Mouse (Mus musculus): ENCODE results near the gene Lrrc72. TPM values are rescaled to one million over a fixed set of nuclear protein-coding genes. Genes with fewer than 3 reads are reported as not detected.

Gene Lrrc72
- total and polyA plus RNA-seq, 3 experiments: not detected

- no peak for DNase-seq (ENCODE audit: low spot score)
- H3K27me3 ChIP-seq (ENCODE audit: insufficient read depth, low read length): no peaks in the 10 kb centered on the region
- H3K4me3 ChIP-seq (ENCODE audit: low read depth, low read length): no peak overlapping the region
- ATAC-seq (ENCODE audit: extremely low read depth, insufficient number of reproducible peaks, low FRiP score, poor library complexity, severe bottlenecking): no peak
- no peaks in the 10 kb centered on the region for H3K9me3 ChIP-seq (replicated peaks)
- H3K36me3 ChIP-seq (replicated peaks): peaks cover 86% of the 10 kb centered on the region
- no peak for TF ChIP-seq CTCF (IDR thresholded peaks at IDR 0.05; ENCODE audit: low read depth, low read length)
- no peak for TF ChIP-seq GATA2 (IDR thresholded peaks at IDR 0.05; ENCODE audit: borderline replicate concordance, low read depth, low read length)
- TF ChIP-seq TAL1 (conservative IDR thresholded peaks at IDR 0.05; ENCODE audit: low read depth, low read length): no peak
- TF ChIP-seq POLR2AphosphoS5 (IDR thresholded peaks at IDR 0.05; ENCODE audit: insufficient replicate concordance, low read depth, low read length): no peak
- no peak for TF ChIP-seq GATA1 (IDR thresholded peaks at IDR 0.05; ENCODE audit: borderline replicate concordance, low read length)
- peaks cover 11% of the 10 kb centered on the region for H3K4me1 ChIP-seq (ENCODE audit: insufficient read depth, low read depth, low read length)
Measured at GRCm38 (mm10) chr12:36187081-36187480, 66.1 kb downstream of the Lrrc72 start.

- no peak for ATAC-seq (ENCODE audit: extremely low read depth, insufficient number of reproducible peaks, low FRiP score, poor library complexity, severe bottlenecking)
- Histone ChIP-seq H3K4me1 (ENCODE audit: insufficient read depth, low read depth, low read length) (no peaks in the 10 kb centered on the region), H3K9me3 (replicated peaks) (no peaks in the 10 kb centered on the region), H3K36me3 (replicated peaks) (peaks cover 74% of the 10 kb centered on the region), H3K4me3 (ENCODE audit: low read depth, low read length) (no peak overlapping the region), H3K27me3 (ENCODE audit: insufficient read depth, low read length) (no peaks in the 10 kb centered on the region)
- no peak for TF ChIP-seq CTCF (IDR thresholded peaks at IDR 0.05; ENCODE audit: low read depth, low read length)
- TF ChIP-seq TAL1 (conservative IDR thresholded peaks at IDR 0.05; ENCODE audit: low read depth, low read length): no peak
- TF ChIP-seq GATA1 (IDR thresholded peaks at IDR 0.05; ENCODE audit: borderline replicate concordance, low read length): no peak
- TF ChIP-seq POLR2AphosphoS5 (IDR thresholded peaks at IDR 0.05; ENCODE audit: insufficient replicate concordance, low read depth, low read length): no peak
- TF ChIP-seq GATA2 (IDR thresholded peaks at IDR 0.05; ENCODE audit: borderline replicate concordance, low read depth, low read length): no peak
- no peak for DNase-seq (ENCODE audit: low spot score)
Measured at GRCm38 (mm10) chr12:36182570-36182969, 70.6 kb downstream of the Lrrc72 start.

GRCm38 (mm10) chr12:36177227-36177626, 76.0 kb downstream of the Lrrc72 start:
- Histone ChIP-seq H3K9me3 (replicated peaks) (no peaks in the 10 kb centered on the region), H3K4me1 (ENCODE audit: insufficient read depth, low read depth, low read length) (no peaks in the 10 kb centered on the region), H3K27me3 (ENCODE audit: insufficient read depth, low read length) (no peaks in the 10 kb centered on the region), H3K4me3 (ENCODE audit: low read depth, low read length) (no peak overlapping the region), H3K36me3 (replicated peaks) (peaks cover 73% of the 10 kb centered on the region)
- no peak for TF ChIP-seq GATA2 (IDR thresholded peaks at IDR 0.05; ENCODE audit: borderline replicate concordance, low read depth, low read length)
- no peak for TF ChIP-seq TAL1 (conservative IDR thresholded peaks at IDR 0.05; ENCODE audit: low read depth, low read length)
- TF ChIP-seq GATA1 (IDR thresholded peaks at IDR 0.05; ENCODE audit: borderline replicate concordance, low read length): no peak
- TF ChIP-seq POLR2AphosphoS5 (IDR thresholded peaks at IDR 0.05; ENCODE audit: insufficient replicate concordance, low read depth, low read length): no peak
- ATAC-seq (ENCODE audit: extremely low read depth, insufficient number of reproducible peaks, low FRiP score, poor library complexity, severe bottlenecking) (no peak), DNase-seq (ENCODE audit: low spot score) (no peak)

GRCm38 (mm10) chr12:36165299-36165698, 87.9 kb downstream of the Lrrc72 start:
- H3K4me1 ChIP-seq (ENCODE audit: insufficient read depth, low read depth, low read length): peaks cover 11% of the 10 kb centered on the region; the same call in 1 of the 2 replicates
- ATAC-seq (ENCODE audit: extremely low read depth, insufficient number of reproducible peaks, low FRiP score, poor library complexity, severe bottlenecking): no peak
- H3K27me3 ChIP-seq (ENCODE audit: insufficient read depth, low read length): no peaks in the 10 kb centered on the region
- peaks cover 64% of the 10 kb centered on the region for H3K36me3 ChIP-seq (replicated peaks)
- DNase-seq (ENCODE audit: low spot score): no peak
- H3K9me3 ChIP-seq (replicated peaks): no peaks in the 10 kb centered on the region
- TF ChIP-seq POLR2AphosphoS5 (IDR thresholded peaks at IDR 0.05; ENCODE audit: insufficient replicate concordance, low read depth, low read length) (no peak), GATA1 (IDR thresholded peaks at IDR 0.05; ENCODE audit: borderline replicate concordance, low read length) (no peak)
- H3K4me3 ChIP-seq (ENCODE audit: low read depth, low read length): no peak overlapping the region

GRCm38 (mm10) chr12:36164126-36164791, 88.9 kb downstream of the Lrrc72 start:
- Histone ChIP-seq H3K27me3 (ENCODE audit: insufficient read depth, low read length) (no peaks in the 10 kb centered on the region), H3K4me1 (ENCODE audit: insufficient read depth, low read depth, low read length) (peaks cover 16% of the 10 kb centered on the region), H3K4me3 (ENCODE audit: low read depth, low read length) (no peak overlapping the region), H3K9me3 (replicated peaks) (no peaks in the 10 kb centered on the region), H3K36me3 (replicated peaks) (peaks cover 61% of the 10 kb centered on the region)
- no peak for ATAC-seq (ENCODE audit: extremely low read depth, insufficient number of reproducible peaks, low FRiP score, poor library complexity, severe bottlenecking)
- no peak for DNase-seq (ENCODE audit: low spot score)
- TF ChIP-seq POLR2AphosphoS5 (IDR thresholded peaks at IDR 0.05; ENCODE audit: insufficient replicate concordance, low read depth, low read length): no peak
- TF ChIP-seq TAL1 (conservative IDR thresholded peaks at IDR 0.05; ENCODE audit: low read depth, low read length): no peak
- TF ChIP-seq GATA1 (IDR thresholded peaks at IDR 0.05; ENCODE audit: borderline replicate concordance, low read length): no peak
- no peak for TF ChIP-seq CTCF (IDR thresholded peaks at IDR 0.05; ENCODE audit: low read depth, low read length)

Other genes starting within 250 kb of the Lrrc72 start
- not detected in 2 replicates for gene Tspan13, start 210.9 kb downstream of the Lrrc72 start, total RNA-seq (2014; fragmentation: Nextera tagmentation)
- 0.12 TPM in 1 of 2 replicates, not detected in the other for gene Tspan13, start 210.9 kb downstream of the Lrrc72 start, total RNA-seq (2017)
- 0.08 TPM in 1 of 2 replicates, not detected in the other for gene Tspan13, start 210.9 kb downstream of the Lrrc72 start, polyA plus RNA-seq (2012)
- 41.8 and 49.1 TPM in 2 replicates for gene Ankmy2, start 96.3 kb downstream of the Lrrc72 start, total RNA-seq (2014; fragmentation: Nextera tagmentation)
- 44.1 and 49.6 TPM in 2 replicates for gene Ankmy2, start 96.3 kb downstream of the Lrrc72 start, total RNA-seq (2017)
- gene Ankmy2, start 96.3 kb downstream of the Lrrc72 start, polyA plus RNA-seq (2012): 2.5 and 2.7 TPM in 2 replicates
- 134 and 138 TPM in 2 replicates for gene Bzw2, start 95.3 kb downstream of the Lrrc72 start, total RNA-seq (2014; fragmentation: Nextera tagmentation)
- 129 and 140 TPM in 2 replicates for gene Bzw2, start 95.3 kb downstream of the Lrrc72 start, total RNA-seq (2017)
- 17.6 and 23.8 TPM in 2 replicates for gene Bzw2, start 95.3 kb downstream of the Lrrc72 start, polyA plus RNA-seq (2012)
- gene Sostdc1, start 60.7 kb upstream of the Lrrc72 start, total RNA-seq (2014; fragmentation: Nextera tagmentation): not detected in 2 replicates
- not detected in 2 replicates for gene Sostdc1, start 60.7 kb upstream of the Lrrc72 start, total RNA-seq (2017)
- gene Sostdc1, start 60.7 kb upstream of the Lrrc72 start, polyA plus RNA-seq (2012): not detected in 2 replicates
- 4.7 and 7.2 TPM in 2 replicates for gene Ispd, start 128.1 kb upstream of the Lrrc72 start, total RNA-seq (2014; fragmentation: Nextera tagmentation)
- 6.2 and 10.2 TPM in 2 replicates for gene Ispd, start 128.1 kb upstream of the Lrrc72 start, total RNA-seq (2017)
- gene Ispd, start 128.1 kb upstream of the Lrrc72 start, polyA plus RNA-seq (2012): 1.5 and 1.9 TPM in 2 replicates
- 1.4 and 2.2 TPM in 2 replicates for gene D630036H23Rik, start 128.8 kb upstream of the Lrrc72 start, total RNA-seq (2014; fragmentation: Nextera tagmentation)
- gene D630036H23Rik, start 128.8 kb upstream of the Lrrc72 start, total RNA-seq (2017): 1.2 and 2.1 TPM in 2 replicates
- 1.6 and 1.7 TPM in 2 replicates for gene D630036H23Rik, start 128.8 kb upstream of the Lrrc72 start, polyA plus RNA-seq (2012)

Data from G1E (cell line).